Mouse (Mus musculus): ENCODE data around the gene Hoxc6. TPM values are rescaled to one million over a fixed set of nuclear protein-coding genes. Genes with fewer than 3 reads are reported as not detected.

Gene Hoxc6
- polyA plus RNA-seq, 1 experiment from 2014 or later = 6.1 TPM

DNA sequence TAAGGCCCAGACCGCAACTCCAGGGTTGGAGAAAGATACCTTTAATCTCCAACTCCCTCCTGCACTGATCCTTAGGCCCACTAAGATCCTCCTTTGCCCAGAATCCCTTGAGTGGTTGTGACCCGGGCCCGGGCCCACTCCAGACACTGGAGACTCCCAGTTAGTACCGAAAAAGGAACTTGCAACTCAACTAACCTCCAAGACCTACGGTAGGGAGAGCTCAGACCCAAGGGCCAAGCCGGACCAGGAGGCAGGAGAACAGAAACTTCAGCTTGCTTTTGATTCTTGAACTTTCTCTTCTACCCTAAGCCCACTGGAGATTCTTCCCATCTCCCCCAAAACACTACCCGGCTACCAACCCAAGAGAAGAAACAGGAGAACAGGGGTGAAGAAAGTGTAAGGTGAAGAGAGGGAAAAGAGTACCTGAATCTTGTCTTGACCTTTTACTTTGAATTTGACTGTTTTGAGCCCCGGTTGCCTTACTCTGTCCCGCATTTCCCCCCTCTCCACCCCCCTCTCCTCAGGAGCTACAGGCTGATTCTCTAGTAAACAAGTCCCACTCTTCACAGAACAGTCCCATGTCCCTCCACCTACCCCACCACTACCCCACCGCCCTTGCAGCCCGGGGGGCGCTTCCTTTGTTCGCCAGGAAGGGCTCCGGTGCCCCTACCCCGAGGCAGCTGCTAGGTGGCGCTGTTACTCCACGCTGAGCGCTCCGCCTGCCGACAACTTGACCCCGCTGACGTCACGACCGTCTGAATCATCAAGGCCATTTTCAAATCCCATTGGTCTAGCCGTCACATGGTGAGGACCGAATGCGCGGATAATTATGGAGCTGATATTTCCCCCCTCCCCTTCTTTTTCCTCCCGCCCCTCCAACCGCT lies 31.9 kb upstream of the Hoxc6 start:
- ATAC-seq (replicated peaks; ENCODE audit: low FRiP score, low TSS enrichment, low read depth) (peak; percentile 73; the same call in 1 of the 2 replicates), DNase-seq (ENCODE audit: low spot score) (peak; percentile 94)
- Histone ChIP-seq H3K4me2 (ENCODE audit: low read length) (peak overlapping the region; percentile 36), H3K9ac (ENCODE audit: low read length) (0 out of 2 replicates have a peak overlapping the region, but pooled peaks have one; percentile 20), H3K27ac (ENCODE audit: low read depth) (peak overlapping the region; percentile 10; the same call in 1 of the 2 replicates), H3K4me1 (replicated peaks; ENCODE audit: control insufficient read depth, insufficient read depth, low read length) (no peaks in the 10 kb centered on the region), H3K9me3 (ENCODE audit: control insufficient read depth, low read length) (no peaks in the 10 kb centered on the region), H3K27me3 (replicated peaks; ENCODE audit: control insufficient read depth, insufficient read depth, low read length) (peaks cover 98% of the 10 kb centered on the region), H3K36me3 (ENCODE audit: control insufficient read depth, insufficient read depth, low read length) (no peaks in the 10 kb centered on the region), H3K4me3 (ENCODE audit: low read depth, low read length) (peak overlapping the region; percentile 23)
- WGBS = 4% methylated on average over 28 of the region's 30 CpGs

DNA sequence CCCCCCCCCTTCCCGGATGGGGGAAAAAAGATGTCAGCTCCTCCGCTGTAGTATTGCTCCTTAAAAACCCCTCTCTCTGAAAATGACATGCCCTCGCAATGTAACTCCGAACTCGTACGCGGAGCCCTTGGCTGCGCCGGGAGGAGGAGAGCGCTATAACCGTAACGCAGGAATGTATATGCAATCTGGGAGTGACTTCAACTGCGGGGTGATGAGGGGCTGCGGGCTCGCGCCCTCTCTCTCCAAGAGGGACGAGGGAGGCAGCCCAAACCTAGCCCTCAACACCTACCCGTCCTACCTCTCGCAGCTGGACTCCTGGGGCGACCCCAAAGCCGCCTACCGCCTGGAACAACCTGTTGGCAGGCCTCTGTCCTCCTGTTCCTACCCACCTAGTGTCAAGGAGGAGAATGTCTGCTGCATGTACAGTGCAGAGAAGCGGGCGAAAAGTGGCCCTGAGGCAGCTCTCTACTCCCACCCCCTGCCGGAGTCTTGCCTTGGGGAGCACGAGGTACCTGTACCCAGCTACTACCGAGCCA lies 31.2 kb upstream of the Hoxc6 start, which contains the start of gene Hoxc10:
TSS of gene Hoxc10 (plus strand) at position 21 of the 536 bp plus-strand sequence.
- Histone ChIP-seq H3K4me3 (ENCODE audit: low read depth, low read length) (peak within 1 kb of the TSS; percentile 23), H3K4me2 (ENCODE audit: low read length) (peak within 1 kb of the TSS; percentile 36), H3K27me3 (replicated peaks; ENCODE audit: control insufficient read depth, insufficient read depth, low read length) (peaks cover 98% of the 10 kb centered on the region), H3K9me3 (ENCODE audit: control insufficient read depth, low read length) (no peaks in the 10 kb centered on the region), H3K27ac (ENCODE audit: low read depth) (peak within 1 kb of the TSS; percentile 10; the same call in 1 of the 2 replicates), H3K4me1 (replicated peaks; ENCODE audit: control insufficient read depth, insufficient read depth, low read length) (no peaks in the 10 kb centered on the region), H3K9ac (ENCODE audit: low read length) (peak within 1 kb of the TSS; percentile 39), H3K36me3 (ENCODE audit: control insufficient read depth, insufficient read depth, low read length) (no peaks in the 10 kb centered on the region)
- WGBS = 3% methylated on average over 27 of the region's 27 CpGs
- peak; percentile 75 for ATAC-seq (replicated peaks; ENCODE audit: low FRiP score, low TSS enrichment, low read depth)
- peak; percentile 74 for DNase-seq (ENCODE audit: low spot score)

DNA sequence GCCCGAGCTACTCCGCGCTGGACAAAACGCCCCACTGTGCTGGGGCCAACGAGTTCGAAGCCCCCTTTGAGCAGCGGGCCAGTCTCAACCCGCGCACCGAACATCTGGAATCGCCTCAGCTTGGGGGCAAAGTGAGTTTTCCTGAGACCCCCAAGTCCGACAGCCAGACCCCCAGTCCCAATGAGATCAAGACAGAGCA lies 30.8 kb upstream of the Hoxc6 start, which contains the start of gene Hoxc5:
TSS of gene Hoxc5 (plus strand) at position 132 of the 199 bp plus-strand sequence.
- Histone ChIP-seq H3K4me2 (ENCODE audit: low read length) (peak within 1 kb of the TSS; percentile 36), H3K9me3 (ENCODE audit: control insufficient read depth, low read length) (no peaks in the 10 kb centered on the region), H3K9ac (ENCODE audit: low read length) (peak within 1 kb of the TSS; percentile 39), H3K4me3 (ENCODE audit: low read depth, low read length) (peak within 1 kb of the TSS; percentile 23), H3K27ac (ENCODE audit: low read depth) (peak within 1 kb of the TSS; percentile 10; the same call in 1 of the 2 replicates), H3K36me3 (ENCODE audit: control insufficient read depth, insufficient read depth, low read length) (no peaks in the 10 kb centered on the region), H3K27me3 (replicated peaks; ENCODE audit: control insufficient read depth, insufficient read depth, low read length) (peaks cover 99% of the 10 kb centered on the region), H3K4me1 (replicated peaks; ENCODE audit: control insufficient read depth, insufficient read depth, low read length) (no peaks in the 10 kb centered on the region)
- ATAC-seq (replicated peaks; ENCODE audit: low FRiP score, low TSS enrichment, low read depth) (no peak), DNase-seq (ENCODE audit: low spot score) (no peak)
- 4% methylated on average over 12 of the region's 12 CpGs for WGBS

- no peak overlapping the region for H3K27ac ChIP-seq (ENCODE audit: low read depth)
- peaks cover 98% of the 10 kb centered on the region for H3K27me3 ChIP-seq (replicated peaks; ENCODE audit: control insufficient read depth, insufficient read depth, low read length)
- ATAC-seq (replicated peaks; ENCODE audit: low FRiP score, low TSS enrichment, low read depth) (no peak), DNase-seq (ENCODE audit: low spot score) (peak; percentile 73)
- H3K4me2 ChIP-seq (ENCODE audit: low read length) = peak overlapping the region; percentile 36
- peak overlapping the region; percentile 23 for H3K4me3 ChIP-seq (ENCODE audit: low read depth, low read length)
- no peaks in the 10 kb centered on the region for H3K4me1 ChIP-seq (replicated peaks; ENCODE audit: control insufficient read depth, insufficient read depth, low read length)
- no peaks in the 10 kb centered on the region for H3K9me3 ChIP-seq (ENCODE audit: control insufficient read depth, low read length)
- peak overlapping the region; percentile 39 for H3K9ac ChIP-seq (ENCODE audit: low read length)
- 3% methylated on average over 34 of the region's 34 CpGs for WGBS
- H3K36me3 ChIP-seq (ENCODE audit: control insufficient read depth, insufficient read depth, low read length) = no peaks in the 10 kb centered on the region
These were observed 30.3 kb upstream of the Hoxc6 start for GRCm38 (mm10) chr15:102967511-102968397.

DNA sequence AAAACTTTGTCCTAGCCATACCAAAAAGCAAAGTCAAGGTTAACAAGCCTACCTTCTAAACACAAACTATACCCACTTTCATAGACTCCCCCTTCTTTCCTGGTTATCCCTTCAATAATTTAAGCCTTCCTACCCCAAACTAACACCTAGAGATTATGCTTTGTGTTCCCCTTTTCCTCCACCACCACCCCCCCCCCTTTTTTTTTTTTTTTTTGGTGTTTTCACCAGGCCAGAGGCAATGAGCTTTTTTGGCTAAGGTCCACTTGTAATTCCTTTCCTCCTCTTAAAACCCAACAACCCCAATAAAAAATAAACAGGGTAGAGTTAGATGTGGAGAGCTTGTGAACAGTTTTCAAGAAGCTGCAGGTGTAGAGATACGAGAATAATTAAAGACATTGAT lies 28.8 kb upstream of the Hoxc6 start:
- H3K9ac ChIP-seq (ENCODE audit: low read length) = no peak overlapping the region
- H3K27me3 ChIP-seq (replicated peaks; ENCODE audit: control insufficient read depth, insufficient read depth, low read length) = peaks cover 98% of the 10 kb centered on the region
- 38% methylated on average over 1 of the region's 1 CpGs for WGBS
- no peak overlapping the region for H3K4me2 ChIP-seq (ENCODE audit: low read length)
- DNase-seq (ENCODE audit: low spot score) = no peak
- 0 out of 2 replicates have a peak overlapping the region, but pooled peaks have one; percentile 2 for H3K4me3 ChIP-seq (ENCODE audit: low read depth, low read length)
- no peak for ATAC-seq (replicated peaks; ENCODE audit: low FRiP score, low TSS enrichment, low read depth)
- H3K36me3 ChIP-seq (ENCODE audit: control insufficient read depth, insufficient read depth, low read length) = no peaks in the 10 kb centered on the region
- no peaks in the 10 kb centered on the region for H3K9me3 ChIP-seq (ENCODE audit: control insufficient read depth, low read length)
- H3K4me1 ChIP-seq (replicated peaks; ENCODE audit: control insufficient read depth, insufficient read depth, low read length) = no peaks in the 10 kb centered on the region
- H3K27ac ChIP-seq (ENCODE audit: low read depth) = no peak overlapping the region

DNA sequence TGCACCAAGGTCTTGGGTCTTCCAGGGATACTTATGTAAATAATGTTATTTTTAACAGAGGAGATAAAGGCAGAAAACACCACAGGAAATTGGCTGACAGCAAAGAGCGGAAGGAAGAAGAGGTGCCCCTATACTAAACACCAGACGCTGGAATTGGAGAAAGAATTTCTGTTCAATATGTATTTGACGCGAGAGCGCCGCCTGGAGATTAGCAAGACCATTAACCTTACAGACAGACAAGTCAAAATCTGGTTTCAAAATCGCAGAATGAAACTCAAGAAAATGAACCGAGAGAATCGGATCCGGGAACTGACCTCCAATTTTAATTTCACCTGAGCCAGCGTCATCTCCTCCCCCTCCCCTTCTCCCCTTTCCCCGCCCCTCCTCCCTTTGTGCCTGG lies 27.3 kb upstream of the Hoxc6 start:
- WGBS = under 1% methylated on average over 12 of the region's 12 CpGs
- no peak overlapping the region for H3K9ac ChIP-seq (ENCODE audit: low read length)
- H3K36me3 ChIP-seq (ENCODE audit: control insufficient read depth, insufficient read depth, low read length) = no peaks in the 10 kb centered on the region
- DNase-seq (ENCODE audit: low spot score) = no peak
- ATAC-seq (replicated peaks; ENCODE audit: low FRiP score, low TSS enrichment, low read depth) = no peak
- no peak overlapping the region for H3K4me3 ChIP-seq (ENCODE audit: low read depth, low read length)
- H3K27me3 ChIP-seq (replicated peaks; ENCODE audit: control insufficient read depth, insufficient read depth, low read length) = peaks cover 98% of the 10 kb centered on the region
- H3K4me1 ChIP-seq (replicated peaks; ENCODE audit: control insufficient read depth, insufficient read depth, low read length) = no peaks in the 10 kb centered on the region
- no peak overlapping the region for H3K4me2 ChIP-seq (ENCODE audit: low read length)
- no peak overlapping the region for H3K27ac ChIP-seq (ENCODE audit: low read depth)
- no peaks in the 10 kb centered on the region for H3K9me3 ChIP-seq (ENCODE audit: control insufficient read depth, low read length)

DNA sequence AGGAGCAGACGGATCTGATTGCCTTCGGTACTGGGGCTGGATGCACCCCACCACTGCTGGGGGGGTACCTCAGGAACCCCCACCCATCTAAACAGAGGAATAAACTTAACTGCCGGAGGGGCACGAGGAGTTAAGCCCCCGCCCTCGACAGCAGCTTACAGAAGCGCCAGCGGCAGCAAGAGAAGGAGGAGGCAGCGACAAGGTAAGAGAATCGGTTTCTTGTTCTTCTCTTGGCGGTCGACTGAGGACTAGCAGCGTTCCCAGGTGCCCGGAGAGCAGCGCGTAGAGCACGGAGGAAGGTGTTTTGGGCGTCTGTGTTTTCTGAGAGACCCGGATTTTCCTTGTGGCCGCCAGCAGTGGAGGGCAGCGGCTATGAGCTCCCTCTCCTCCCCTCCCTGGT lies 25.8 kb upstream of the Hoxc6 start:
- no peaks in the 10 kb centered on the region for H3K4me1 ChIP-seq (replicated peaks; ENCODE audit: control insufficient read depth, insufficient read depth, low read length)
- no peak overlapping the region for H3K27ac ChIP-seq (ENCODE audit: low read depth)
- H3K36me3 ChIP-seq (ENCODE audit: control insufficient read depth, insufficient read depth, low read length) = no peaks in the 10 kb centered on the region
- no peak for ATAC-seq (replicated peaks; ENCODE audit: low FRiP score, low TSS enrichment, low read depth)
- WGBS = 3% methylated on average over 21 of the region's 21 CpGs
- H3K9ac ChIP-seq (ENCODE audit: low read length) = no peak overlapping the region
- no peak overlapping the region for H3K4me3 ChIP-seq (ENCODE audit: low read depth, low read length)
- H3K9me3 ChIP-seq (ENCODE audit: control insufficient read depth, low read length) = no peaks in the 10 kb centered on the region
- peak overlapping the region; percentile 14; the same call in 1 of the 2 replicates for H3K4me2 ChIP-seq (ENCODE audit: low read length)
- no peak for DNase-seq (ENCODE audit: low spot score)
- H3K27me3 ChIP-seq (replicated peaks; ENCODE audit: control insufficient read depth, insufficient read depth, low read length) = peaks cover 98% of the 10 kb centered on the region

DNA sequence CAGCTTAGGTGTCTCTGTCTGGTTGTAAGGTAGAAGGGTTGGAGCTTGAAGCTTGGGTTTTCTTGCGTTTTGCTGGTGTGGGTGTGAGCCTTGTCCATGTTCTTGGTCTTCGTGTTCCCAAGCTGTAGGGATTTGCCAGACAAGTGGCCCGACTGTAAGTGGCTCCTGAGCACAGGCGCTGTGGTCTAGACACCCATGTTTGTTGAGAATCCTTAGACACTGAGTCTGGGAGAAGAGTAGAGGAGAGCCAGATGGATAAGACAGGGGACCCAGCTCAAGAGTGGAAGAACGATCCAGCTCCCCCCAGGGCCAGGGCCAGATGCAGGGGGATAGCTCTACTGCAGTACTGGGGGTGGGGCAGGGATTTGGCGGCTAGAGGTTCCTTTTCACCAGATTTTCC lies 25.3 kb upstream of the Hoxc6 start:
- H3K27ac ChIP-seq (ENCODE audit: low read depth) = no peak overlapping the region
- ATAC-seq (replicated peaks; ENCODE audit: low FRiP score, low TSS enrichment, low read depth) (no peak), DNase-seq (ENCODE audit: low spot score) (no peak)
- no peaks in the 10 kb centered on the region for H3K9me3 ChIP-seq (ENCODE audit: control insufficient read depth, low read length)
- H3K27me3 ChIP-seq (replicated peaks; ENCODE audit: control insufficient read depth, insufficient read depth, low read length) = peaks cover 98% of the 10 kb centered on the region
- peak overlapping the region; percentile 14; the same call in 1 of the 2 replicates for H3K4me2 ChIP-seq (ENCODE audit: low read length)
- WGBS = 3% methylated on average over 6 of the region's 6 CpGs
- H3K36me3 ChIP-seq (ENCODE audit: control insufficient read depth, insufficient read depth, low read length) = no peaks in the 10 kb centered on the region
- H3K9ac ChIP-seq (ENCODE audit: low read length) = no peak overlapping the region
- H3K4me1 ChIP-seq (replicated peaks; ENCODE audit: control insufficient read depth, insufficient read depth, low read length) = no peaks in the 10 kb centered on the region
- no peak overlapping the region for H3K4me3 ChIP-seq (ENCODE audit: low read depth, low read length)
